Mouse (Mus musculus) liver, embryonic 14.5 days (tissue): ENCODE data around the gene Poc5. TPM values are rescaled to one million over a fixed set of nuclear protein-coding genes. Genes with fewer than 3 reads are reported as not detected.

Source experiments
- ATAC-seq: fragments of 200-750 bp; cut with Nextera tagmentation; 2 replicates; pipeline ENCODE4 v1.8.0; 2017; ENCODE audit warnings: moderate number of reproducible peaks, mild to moderate bottlenecking, moderate library complexity; ENCODE audit not compliant: insufficient read depth
- DNase-seq, 3 experiments: peaks; one replicate each; pipeline ENCODE4 v3.0.0-alpha.2; 2012 to 2013; ENCODE audit warnings: low read depth in 3 of 3, low spot score in 3 of 3
- H3K27ac ChIP-seq: fragments of 300-500 bp; sonication (generic); 2 replicates; pipeline ENCODE4 v1.5.1; 2014; ENCODE audit warnings: moderate library complexity, mild to moderate bottlenecking, control low read depth, inconsistent platforms
- H3K27me3 ChIP-seq: fragments of 300-500 bp; sonication (generic); 2 replicates; pipeline ENCODE4 v1.6.1; 2014; ENCODE audit warnings: mild to moderate bottlenecking, low read length, moderate library complexity; ENCODE audit not compliant: control insufficient read depth, insufficient read depth
- H3K36me3 ChIP-seq: fragments of 300-500 bp; sonication (generic); replicated peaks from 2 replicates; pipeline ENCODE4 v1.6.1; 2014; ENCODE audit warnings: low read depth; ENCODE audit not compliant: control insufficient read depth, insufficient read depth
- H3K4me1 ChIP-seq, 2 experiments: fragments of 200-500 bp in 1 of 2; fragments of 300-500 bp in 1 of 2; sonication (generic) in 1 of 2; replicated peaks; 2 replicates each; pipeline ENCODE4 v1.6.1; 2012 to 2014; ENCODE audit warnings: antibody characterized with exemption in 1 of 2, inconsistent platforms in 1 of 2, low read length in 1 of 2; ENCODE audit not compliant: control insufficient read depth in 2 of 2, insufficient read depth in 2 of 2
- H3K4me2 ChIP-seq: fragments of 300-500 bp; sonication (generic); 2 replicates; pipeline ENCODE4 v1.6.1; 2014; ENCODE audit warnings: low read depth, mild to moderate bottlenecking, control low read depth, moderate library complexity
- H3K4me3 ChIP-seq, 2 experiments: fragments of 200-500 bp in 1 of 2; fragments of 300-500 bp in 1 of 2; sonication (generic) in 1 of 2; 2 replicates each; pipeline ENCODE4 v1.5.1; 2012 to 2014; ENCODE audit warnings: low read depth in 2 of 2, low read length in 2 of 2, mild to moderate bottlenecking in 2 of 2, control low read depth in 1 of 2, inconsistent platforms in 1 of 2, moderate library complexity in 1 of 2; ENCODE audit not compliant: insufficient read depth in 1 of 2
- H3K9ac ChIP-seq: fragments of 300-500 bp; sonication (generic); replicated peaks from 2 replicates; pipeline ENCODE4 v1.6.1; 2014; ENCODE audit warnings: mild to moderate bottlenecking, control low read depth, moderate library complexity
- H3K9me3 ChIP-seq: fragments of 300-500 bp; sonication (generic); 2 replicates; pipeline ENCODE4 v1.6.1; 2016; ENCODE audit warnings: low read length, mixed read lengths; ENCODE audit not compliant: control insufficient read depth
- CTCF ChIP-seq: IDR thresholded peaks from 2 replicates; pipeline ENCODE4 v1.5.1; 2016; ENCODE audit warnings: antibody characterized with exemption, low read depth, control low read depth
- EP300 ChIP-seq: IDR thresholded peaks from 2 replicates; pipeline ENCODE4 v1.6.1; 2016; ENCODE audit warnings: antibody characterized with exemption, low read depth
- WGBS: fragments of 180-500 bp; shearing (Covaris S2); extraction: QIAGEN DNeasy Blood & Tissue Kit; methylation state at CpG from one replicate; pipeline ENCODE4 v1.1.7; 2014; ENCODE audit not compliant: insufficient replicate concordance; 5-methylcytosine and 5-hydroxymethylcytosine counted together
- polyA plus RNA-seq, 2 experiments: library from polyadenylated mRNA; depleted of rRNA in 1 of 2; stranded (reverse) in 1 of 2; unstranded in 1 of 2; fragments of >200 nt; fragmentation: Nextera tagmentation in 1 of 2; extraction: Ambion mirVana in 1 of 2; gene quantifications; 2 replicates each; pipeline versions ENCODE4 v1.2.1 to v1.2.3; 2012 to 2014

The Poc5 gene
- polyA plus RNA-seq, 2 experiments = 4.0 to 5.4 TPM

GRCm38 (mm10) chr13:96401251-96401650, 13.2 kb downstream of the Poc5 start:
- no peak overlapping the region for H3K4me2 ChIP-seq
- ATAC-seq (no peak), DNase-seq (no peak)
- peaks cover 62% of the 10 kb centered on the region for H3K36me3 ChIP-seq
- no peak overlapping the region for H3K9ac ChIP-seq
- no peaks in the 10 kb centered on the region for H3K27me3 ChIP-seq
- no peak for TF ChIP-seq EP300
- TF ChIP-seq CTCF = no peak
- H3K9me3 ChIP-seq = no peaks in the 10 kb centered on the region
- WGBS = 78% methylated on average over 5 of the region's 5 CpGs
- H3K4me3 ChIP-seq = no peak overlapping the region
- H3K4me1 ChIP-seq = no peaks in the 10 kb centered on the region
- H3K27ac ChIP-seq = no peak overlapping the region

GRCm38 (mm10) chr13:96405518-96405917, 17.4 kb downstream of the Poc5 start:
- WGBS = 88% methylated on average over 2 of the region's 2 CpGs
- ATAC-seq (no peak), DNase-seq (no peak)
- Histone ChIP-seq H3K27ac (no peak overlapping the region), H3K9me3 (no peaks in the 10 kb centered on the region), H3K27me3 (no peaks in the 10 kb centered on the region), H3K4me3 (no peak overlapping the region), H3K36me3 (peaks cover 37% of the 10 kb centered on the region), H3K4me2 (no peak overlapping the region), H3K9ac (no peak overlapping the region), H3K4me1 (no peaks in the 10 kb centered on the region)
- TF ChIP-seq EP300 = no peak
- no peak for TF ChIP-seq CTCF

- H3K27me3 ChIP-seq = no peaks in the 10 kb centered on the region
- 56% methylated on average over 4 of the region's 4 CpGs for WGBS
- H3K9ac ChIP-seq = no peak overlapping the region
- peaks cover 36% of the 10 kb centered on the region for H3K36me3 ChIP-seq
- H3K27ac ChIP-seq = no peak overlapping the region
- no peaks in the 10 kb centered on the region for H3K9me3 ChIP-seq
- no peak for ATAC-seq
- H3K4me2 ChIP-seq = no peak overlapping the region
- H3K4me3 ChIP-seq = no peak overlapping the region
- no peak for TF ChIP-seq EP300
- peak; percentile 65 for TF ChIP-seq CTCF
- DNase-seq = no peak
- H3K4me1 ChIP-seq = no peaks in the 10 kb centered on the region
Measured at GRCm38 (mm10) chr13:96407040-96407439, 18.9 kb downstream of the Poc5 start.

GRCm38 (mm10) chr13:96408786-96409185, 20.7 kb downstream of the Poc5 start:
- Histone ChIP-seq H3K4me1 (no peaks in the 10 kb centered on the region), H3K36me3 (peaks cover 27% of the 10 kb centered on the region), H3K9ac (no peak overlapping the region), H3K9me3 (no peaks in the 10 kb centered on the region), H3K27me3 (no peaks in the 10 kb centered on the region), H3K4me2 (no peak overlapping the region), H3K4me3 (no peak overlapping the region), H3K27ac (no peak overlapping the region)
- TF ChIP-seq CTCF (no peak), EP300 (no peak)
- WGBS = 79% methylated on average over 1 of the region's 1 CpGs
- ATAC-seq (no peak), DNase-seq (no peak)

- TF ChIP-seq EP300 (no peak), CTCF (no peak)
- DNase-seq (no peak), ATAC-seq (no peak)
- no peaks in the 10 kb centered on the region for H3K9me3 ChIP-seq
- no peak overlapping the region for H3K4me2 ChIP-seq
- no peak overlapping the region for H3K9ac ChIP-seq
- H3K27me3 ChIP-seq = no peaks in the 10 kb centered on the region
- H3K27ac ChIP-seq = no peak overlapping the region
- H3K36me3 ChIP-seq = peaks cover 28% of the 10 kb centered on the region
- no peak overlapping the region for H3K4me3 ChIP-seq
- 46% methylated on average over 6 of the region's 6 CpGs for WGBS
- H3K4me1 ChIP-seq = no peaks in the 10 kb centered on the region
Measured at GRCm38 (mm10) chr13:96414384-96414783, 26.3 kb downstream of the Poc5 start.

GRCm38 (mm10) chr13:96416380-96416779, 28.3 kb downstream of the Poc5 start:
- Histone ChIP-seq H3K9me3 (no peaks in the 10 kb centered on the region), H3K4me1 (no peaks in the 10 kb centered on the region), H3K27me3 (no peaks in the 10 kb centered on the region), H3K9ac (no peak overlapping the region), H3K4me3 (no peak overlapping the region), H3K36me3 (peaks cover 16% of the 10 kb centered on the region), H3K27ac (no peak overlapping the region), H3K4me2 (no peak overlapping the region)
- ATAC-seq (no peak), DNase-seq (no peak)
- WGBS = 81% methylated on average over 8 of the region's 8 CpGs
- no peak for TF ChIP-seq EP300
